Mouse (Mus musculus): ENCODE data around the gene Grid2. TPM values are rescaled to one million over a fixed set of nuclear protein-coding genes. Genes with fewer than 3 reads are reported as not detected.
A peak's percentile ranks its signal among the peaks of the same experiment; 100 is the strongest.

The Grid2 gene
- polyA plus RNA-seq, 1 experiment from 2014 or later, result 5.5 TPM

DNA sequence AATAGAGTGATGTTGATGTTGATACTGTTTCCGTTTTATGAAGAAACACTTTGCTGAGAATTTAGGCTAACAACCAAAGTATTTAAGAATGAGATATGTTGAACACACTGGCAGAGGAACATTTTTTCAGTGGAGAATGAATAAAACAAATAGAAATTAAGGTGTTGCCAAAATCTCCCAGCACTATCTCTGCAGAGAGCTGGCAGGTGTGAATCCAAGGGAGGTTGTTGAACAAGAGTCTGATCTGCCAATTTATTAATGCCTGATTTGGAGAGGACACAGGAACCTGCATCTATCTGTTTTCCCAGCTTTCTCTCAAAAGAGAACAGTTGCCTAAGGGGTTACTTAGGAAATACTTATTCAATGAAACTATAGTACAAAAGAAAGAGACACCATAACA is 822.2 kb downstream of the Grid2 start:
- ATAC-seq (ENCODE audit: low FRiP score, low read depth), result no peak
- Histone ChIP-seq H3K27me3 (no peaks in the 10 kb centered on the region), H3K4me3 (no peak overlapping the region), H3K4me2 (replicated peaks) (no peak overlapping the region), H3K9ac (replicated peaks) (no peak overlapping the region), H3K4me1 (no peaks in the 10 kb centered on the region), H3K27ac (replicated peaks) (no peak overlapping the region), H3K36me3 (no peaks in the 10 kb centered on the region), H3K9me3 (no peaks in the 10 kb centered on the region)
- 92% methylated on average over 1 of the region's 1 CpGs for WGBS

DNA sequence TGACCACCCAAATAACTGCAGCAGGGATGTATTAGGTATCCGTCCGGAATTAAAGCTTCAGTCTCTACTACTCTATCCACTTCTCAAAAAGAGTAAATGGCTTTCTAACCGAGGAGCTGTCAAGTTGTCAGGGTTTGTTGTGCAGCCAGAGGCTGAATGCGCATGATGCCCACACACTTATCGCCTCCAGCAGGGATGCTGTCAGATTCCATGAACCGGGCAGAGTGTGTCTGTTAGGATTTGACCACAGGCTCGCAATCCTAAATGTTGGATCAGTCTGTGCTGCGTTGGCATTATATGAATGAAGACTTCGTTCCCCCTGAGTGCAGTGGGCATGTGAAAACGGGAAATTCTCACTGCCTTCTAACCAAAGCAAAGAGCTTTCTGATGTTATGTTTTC is 843.0 kb downstream of the Grid2 start:
- Histone ChIP-seq H3K36me3 (no peaks in the 10 kb centered on the region), H3K4me1 (no peaks in the 10 kb centered on the region), H3K27ac (replicated peaks) (no peak overlapping the region), H3K4me3 (no peak overlapping the region), H3K4me2 (replicated peaks) (no peak overlapping the region), H3K27me3 (no peaks in the 10 kb centered on the region), H3K9me3 (no peaks in the 10 kb centered on the region), H3K9ac (replicated peaks) (no peak overlapping the region)
- no peak for ATAC-seq (ENCODE audit: low FRiP score, low read depth)
- WGBS, result 56% methylated on average over 10 of the region's 10 CpGs

DNA sequence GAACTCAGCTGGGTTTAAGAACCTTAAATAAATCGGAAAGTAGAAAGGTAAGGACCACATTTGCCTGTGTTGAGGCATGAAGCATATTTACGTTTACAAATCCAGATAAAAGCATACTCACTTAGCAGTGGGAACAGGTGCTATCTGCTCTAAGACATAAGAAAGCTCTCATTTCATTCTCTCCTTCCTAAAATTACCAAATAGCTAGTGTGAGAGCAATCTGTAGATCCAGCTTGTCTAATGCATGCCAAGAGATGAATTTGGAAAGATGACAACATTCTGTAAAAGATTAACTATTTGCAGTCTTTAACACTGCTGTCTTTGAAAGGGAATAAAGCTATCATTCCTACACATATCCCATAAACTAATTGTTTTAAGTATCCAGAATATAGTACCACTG is 858.9 kb downstream of the Grid2 start:
- Histone ChIP-seq H3K9me3 (no peaks in the 10 kb centered on the region), H3K4me1 (no peaks in the 10 kb centered on the region), H3K9ac (replicated peaks) (no peak overlapping the region), H3K4me2 (replicated peaks) (no peak overlapping the region), H3K36me3 (no peaks in the 10 kb centered on the region), H3K27ac (replicated peaks) (no peak overlapping the region), H3K27me3 (no peaks in the 10 kb centered on the region), H3K4me3 (no peak overlapping the region)
- 91% methylated on average over 2 of the region's 2 CpGs for WGBS
- ATAC-seq (ENCODE audit: low FRiP score, low read depth), result no peak

DNA sequence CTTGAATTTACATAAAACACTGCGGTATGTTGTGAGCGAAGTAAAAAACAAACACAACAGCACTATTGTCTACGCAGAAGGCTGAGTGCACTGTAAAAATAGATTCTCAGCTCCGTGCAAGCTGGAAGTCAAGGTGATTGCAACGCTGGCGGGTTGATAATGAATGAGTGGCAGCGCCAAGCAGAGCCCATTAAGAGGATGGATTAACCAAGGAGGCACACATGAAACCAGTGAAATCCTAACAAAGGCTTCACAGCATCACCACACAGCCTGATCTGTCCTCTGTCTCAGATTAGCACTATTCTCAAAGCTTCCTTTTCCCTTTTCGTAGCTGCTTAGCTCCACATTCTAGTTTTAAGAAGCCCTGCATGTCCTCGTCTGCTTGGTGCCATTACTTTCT is 880.6 kb downstream of the Grid2 start:
- no peak overlapping the region for H3K27ac ChIP-seq (replicated peaks)
- no peaks in the 10 kb centered on the region for H3K9me3 ChIP-seq
- whole genome bisulfite sequencing, result 71% methylated on average over 9 of the region's 9 CpGs
- no peak overlapping the region for H3K9ac ChIP-seq (replicated peaks)
- H3K4me3 ChIP-seq, result no peak overlapping the region
- H3K36me3 ChIP-seq, result no peaks in the 10 kb centered on the region
- H3K4me2 ChIP-seq (replicated peaks), result no peak overlapping the region
- peak; percentile 85 for ATAC-seq (ENCODE audit: low FRiP score, low read depth)
- no peaks in the 10 kb centered on the region for H3K27me3 ChIP-seq
- no peaks in the 10 kb centered on the region for H3K4me1 ChIP-seq

DNA sequence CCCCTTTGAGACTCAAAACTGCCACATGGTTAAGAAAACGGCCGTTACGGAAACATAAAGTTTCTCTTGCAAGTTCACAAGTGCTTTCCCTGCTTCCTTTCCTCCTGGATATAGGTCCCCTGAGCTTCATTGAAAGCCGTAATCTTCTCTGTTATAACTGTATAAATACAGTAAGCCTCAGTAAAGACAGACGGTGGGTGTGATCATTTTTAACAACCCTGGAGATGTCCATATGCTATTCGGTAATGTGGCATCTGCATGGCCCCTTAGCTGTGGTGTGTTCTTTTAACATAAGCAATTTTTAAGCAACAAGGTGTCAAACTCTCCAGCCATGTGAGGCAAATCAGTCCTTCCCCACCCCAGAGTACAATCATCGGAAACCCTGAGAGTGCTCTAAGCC is 892.9 kb downstream of the Grid2 start:
- Histone ChIP-seq H3K36me3 (no peaks in the 10 kb centered on the region), H3K27me3 (no peaks in the 10 kb centered on the region), H3K4me2 (replicated peaks) (no peak overlapping the region), H3K9me3 (no peaks in the 10 kb centered on the region), H3K27ac (replicated peaks) (no peak overlapping the region), H3K4me1 (no peaks in the 10 kb centered on the region), H3K4me3 (no peak overlapping the region), H3K9ac (replicated peaks) (no peak overlapping the region)
- WGBS, result 88% methylated on average over 7 of the region's 7 CpGs
- ATAC-seq (ENCODE audit: low FRiP score, low read depth), result no peak

DNA sequence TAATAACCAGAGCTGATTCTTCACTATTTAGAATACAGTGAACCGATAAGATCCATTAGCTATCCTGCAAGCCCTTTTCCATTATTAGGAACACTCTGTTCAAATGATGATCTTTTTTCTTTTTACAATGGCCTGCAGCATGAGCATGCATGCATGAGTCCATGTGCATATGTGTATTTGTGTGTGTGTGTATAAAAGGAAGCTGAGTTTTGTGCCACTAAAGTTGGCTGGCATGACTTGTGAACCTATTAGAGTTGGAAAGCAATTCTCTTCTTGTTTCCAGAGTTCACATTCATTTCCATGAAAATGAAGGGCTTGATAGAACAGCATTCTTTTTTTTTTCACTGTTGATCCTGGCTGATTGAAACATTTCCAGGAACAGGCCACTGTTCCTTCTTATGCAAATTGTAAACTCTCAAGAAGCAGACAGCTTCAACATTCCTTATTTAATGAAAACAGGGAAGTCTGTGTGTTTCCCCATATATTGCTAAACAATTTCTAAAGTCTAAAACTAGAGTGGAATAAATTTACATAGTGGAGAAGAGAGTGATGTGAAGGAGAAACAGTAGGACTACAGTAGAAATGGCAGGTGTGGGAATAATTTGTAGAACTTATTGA is 919.4 kb downstream of the Grid2 start:
- H3K4me1 ChIP-seq, result no peaks in the 10 kb centered on the region
- H3K27ac ChIP-seq (replicated peaks), result no peak overlapping the region
- no peaks in the 10 kb centered on the region for H3K9me3 ChIP-seq
- no peaks in the 10 kb centered on the region for H3K27me3 ChIP-seq
- WGBS, result 86% methylated on average over 1 of the region's 1 CpGs
- peak; percentile 62; the same call in 1 of the 2 replicates for ATAC-seq (ENCODE audit: low FRiP score, low read depth)
- no peaks in the 10 kb centered on the region for H3K36me3 ChIP-seq
- no peak overlapping the region for H3K4me2 ChIP-seq (replicated peaks)
- H3K4me3 ChIP-seq, result no peak overlapping the region
- H3K9ac ChIP-seq (replicated peaks), result no peak overlapping the region

DNA sequence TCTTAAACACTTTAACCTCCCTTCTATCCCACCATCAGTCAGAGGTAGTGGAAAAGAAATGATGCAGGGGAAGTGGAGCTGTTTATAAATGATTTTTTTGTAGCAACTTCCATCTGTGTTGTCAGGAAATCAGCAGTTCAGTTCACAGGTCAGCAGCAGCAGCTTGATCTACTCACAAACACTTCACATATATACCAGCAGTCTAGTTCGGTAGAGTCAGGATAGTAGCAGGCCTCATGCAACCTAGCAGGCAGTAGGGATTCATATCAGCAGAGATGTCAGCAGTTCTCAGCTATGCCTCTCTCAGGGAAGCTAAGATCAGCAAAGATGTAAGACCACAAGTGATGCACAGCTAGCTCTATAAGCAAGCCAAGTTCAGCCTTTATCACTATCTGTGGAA is 938.0 kb downstream of the Grid2 start:
- H3K9me3 ChIP-seq, result no peaks in the 10 kb centered on the region
- WGBS, result 96% methylated on average over 1 of the region's 1 CpGs
- no peaks in the 10 kb centered on the region for H3K36me3 ChIP-seq
- no peaks in the 10 kb centered on the region for H3K27me3 ChIP-seq
- H3K4me3 ChIP-seq, result no peak overlapping the region
- H3K4me2 ChIP-seq (replicated peaks), result no peak overlapping the region
- no peaks in the 10 kb centered on the region for H3K4me1 ChIP-seq
- no peak for ATAC-seq (ENCODE audit: low FRiP score, low read depth)
- H3K9ac ChIP-seq (replicated peaks), result no peak overlapping the region
- H3K27ac ChIP-seq (replicated peaks), result no peak overlapping the region

DNA sequence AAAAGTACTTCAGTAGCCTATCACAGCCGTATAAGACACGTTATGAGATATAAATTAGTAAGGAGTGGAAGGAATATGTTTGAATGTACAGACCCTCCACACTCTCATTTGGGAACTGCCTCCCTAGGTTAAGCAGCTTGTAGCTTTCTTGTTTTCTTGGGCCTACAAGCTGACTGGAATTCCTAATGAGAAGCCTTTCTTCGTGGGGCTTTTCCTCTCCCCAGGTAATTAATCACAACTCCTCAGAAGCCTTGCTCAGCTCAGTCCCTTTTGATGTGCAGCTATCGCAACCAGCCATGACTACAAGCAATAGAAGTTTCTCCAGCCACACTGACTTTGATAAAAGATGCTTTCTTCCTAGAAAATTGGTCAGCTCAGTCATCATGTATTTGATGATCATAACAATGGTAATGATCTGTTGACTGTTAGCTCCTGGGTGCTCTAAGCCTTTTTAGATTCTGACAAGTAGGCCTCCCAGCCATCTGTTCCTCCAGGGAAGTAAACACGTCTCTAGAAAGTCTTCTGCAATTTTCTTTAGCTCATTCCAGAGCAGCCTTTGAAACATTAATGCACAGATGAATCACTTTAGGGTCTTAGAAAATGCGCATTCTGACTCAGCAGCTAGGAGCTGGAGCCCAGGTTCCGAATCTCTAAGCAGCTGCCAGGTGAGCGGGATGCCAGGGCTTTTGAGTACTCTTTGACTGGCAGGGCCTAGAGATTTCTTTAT is 946.9 kb downstream of the Grid2 start:
- H3K4me3 ChIP-seq, result no peak overlapping the region
- no peaks in the 10 kb centered on the region for H3K36me3 ChIP-seq
- H3K4me2 ChIP-seq (replicated peaks), result no peak overlapping the region
- ATAC-seq (ENCODE audit: low FRiP score, low read depth), result peak; percentile 69
- no peaks in the 10 kb centered on the region for H3K9me3 ChIP-seq
- H3K4me1 ChIP-seq, result peaks cover 12% of the 10 kb centered on the region
- H3K27ac ChIP-seq (replicated peaks), result no peak overlapping the region
- no peaks in the 10 kb centered on the region for H3K27me3 ChIP-seq
- no peak overlapping the region for H3K9ac ChIP-seq (replicated peaks)
- WGBS, result 21% methylated on average over 8 of the region's 8 CpGs

DNA sequence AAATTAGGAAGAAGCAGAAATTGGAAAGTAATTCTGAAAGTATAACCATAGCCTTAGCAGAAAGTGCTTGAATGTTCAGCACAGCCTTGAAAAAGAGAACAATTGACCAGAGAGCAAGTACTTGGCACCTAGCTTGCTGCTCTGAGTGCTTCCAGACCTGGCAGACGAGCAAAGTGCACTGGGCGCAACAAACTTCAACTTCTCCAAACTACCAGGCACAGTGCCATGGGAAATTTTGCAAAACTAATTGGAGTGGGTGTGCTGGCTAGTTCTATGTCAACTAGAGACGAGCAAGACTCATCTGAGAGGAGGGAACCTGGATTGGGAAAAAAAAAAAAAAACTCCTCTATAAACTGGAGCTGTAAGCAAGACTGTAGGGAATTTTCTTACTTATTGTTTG is 980.7 kb downstream of the Grid2 start:
- Histone ChIP-seq H3K4me2 (replicated peaks) (no peak overlapping the region), H3K4me1 (no peaks in the 10 kb centered on the region), H3K4me3 (no peak overlapping the region), H3K36me3 (no peaks in the 10 kb centered on the region), H3K27ac (replicated peaks) (no peak overlapping the region), H3K9me3 (no peaks in the 10 kb centered on the region), H3K9ac (replicated peaks) (no peak overlapping the region), H3K27me3 (no peaks in the 10 kb centered on the region)
- no peak for ATAC-seq (ENCODE audit: low FRiP score, low read depth)
- WGBS, result 88% methylated on average over 3 of the region's 3 CpGs

DNA sequence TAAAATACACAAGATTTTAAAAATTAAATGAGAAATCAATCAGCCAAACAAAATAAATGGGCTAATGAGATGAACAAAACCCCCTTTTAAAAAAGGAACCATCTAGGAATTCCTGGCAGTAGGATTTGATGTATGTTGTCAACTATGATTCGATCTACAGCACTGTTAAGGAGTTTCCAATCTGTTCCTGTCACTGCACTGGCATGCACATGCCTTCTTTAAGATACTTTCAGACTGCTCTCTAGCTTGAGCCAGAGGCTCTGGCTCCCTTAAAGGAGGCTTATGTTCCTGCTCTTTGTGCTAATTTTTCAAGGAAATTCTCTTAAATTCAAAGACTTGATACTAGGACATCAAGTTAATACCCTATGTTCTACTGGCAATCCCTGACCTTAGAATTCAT is 984.9 kb downstream of the Grid2 start:
- Histone ChIP-seq H3K9ac (replicated peaks) (no peak overlapping the region), H3K36me3 (no peaks in the 10 kb centered on the region), H3K27me3 (no peaks in the 10 kb centered on the region), H3K4me2 (replicated peaks) (no peak overlapping the region), H3K27ac (replicated peaks) (no peak overlapping the region), H3K4me3 (no peak overlapping the region), H3K9me3 (no peaks in the 10 kb centered on the region), H3K4me1 (no peaks in the 10 kb centered on the region)
- no peak for ATAC-seq (ENCODE audit: low FRiP score, low read depth)
- 93% methylated on average over 1 of the region's 1 CpGs for WGBS

DNA sequence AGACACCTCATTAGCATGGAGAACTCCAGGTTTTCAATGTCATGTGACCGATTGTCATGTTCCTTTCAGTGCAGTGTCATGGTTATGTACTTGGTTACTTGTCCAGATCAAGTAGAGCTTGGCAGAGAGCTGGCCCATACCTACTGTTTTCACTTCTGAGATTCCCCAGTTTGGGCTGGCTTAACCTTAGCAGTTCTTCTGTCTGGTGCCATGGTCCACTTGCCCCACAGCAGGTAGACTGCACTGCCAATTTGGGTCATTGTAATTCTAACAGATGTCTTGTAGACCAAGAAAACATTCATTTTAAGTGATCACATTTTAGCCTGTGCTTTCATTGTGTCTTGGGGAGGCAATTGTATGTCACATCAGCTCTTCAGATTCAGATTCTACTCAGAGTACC is 990.3 kb downstream of the Grid2 start:
- no peak for ATAC-seq (ENCODE audit: low FRiP score, low read depth)
- Histone ChIP-seq H3K9me3 (no peaks in the 10 kb centered on the region), H3K4me1 (no peaks in the 10 kb centered on the region), H3K4me3 (no peak overlapping the region), H3K9ac (replicated peaks) (no peak overlapping the region), H3K36me3 (no peaks in the 10 kb centered on the region), H3K4me2 (replicated peaks) (no peak overlapping the region), H3K27ac (replicated peaks) (no peak overlapping the region), H3K27me3 (no peaks in the 10 kb centered on the region)
- 86% methylated on average over 1 of the region's 1 CpGs for WGBS

DNA sequence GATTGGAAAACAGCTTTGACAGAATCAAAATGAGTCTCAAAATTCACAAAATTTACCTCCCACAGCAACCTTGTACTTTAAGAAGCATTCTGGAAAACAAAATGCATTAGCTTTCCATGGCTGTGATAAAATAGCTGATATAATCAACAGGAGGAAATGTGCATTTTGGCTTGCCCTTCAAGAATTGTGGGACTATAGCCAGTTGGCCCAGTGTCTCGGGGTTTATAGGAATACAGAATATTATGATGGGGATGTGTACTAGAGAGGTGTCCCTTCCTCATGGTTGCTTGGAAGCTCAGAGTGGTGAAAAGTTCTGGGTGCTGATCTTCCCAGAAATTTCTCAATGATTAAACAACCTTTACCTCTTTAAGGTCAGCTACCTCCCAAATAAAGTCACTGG is 995.4 kb downstream of the Grid2 start:
- Histone ChIP-seq H3K9ac (replicated peaks) (no peak overlapping the region), H3K4me2 (replicated peaks) (no peak overlapping the region), H3K4me1 (no peaks in the 10 kb centered on the region), H3K36me3 (no peaks in the 10 kb centered on the region), H3K4me3 (no peak overlapping the region), H3K9me3 (no peaks in the 10 kb centered on the region), H3K27ac (replicated peaks) (no peak overlapping the region), H3K27me3 (no peaks in the 10 kb centered on the region)
- WGBS, result 87% methylated on average over 1 of the region's 1 CpGs
- ATAC-seq (ENCODE audit: low FRiP score, low read depth), result no peak

DNA sequence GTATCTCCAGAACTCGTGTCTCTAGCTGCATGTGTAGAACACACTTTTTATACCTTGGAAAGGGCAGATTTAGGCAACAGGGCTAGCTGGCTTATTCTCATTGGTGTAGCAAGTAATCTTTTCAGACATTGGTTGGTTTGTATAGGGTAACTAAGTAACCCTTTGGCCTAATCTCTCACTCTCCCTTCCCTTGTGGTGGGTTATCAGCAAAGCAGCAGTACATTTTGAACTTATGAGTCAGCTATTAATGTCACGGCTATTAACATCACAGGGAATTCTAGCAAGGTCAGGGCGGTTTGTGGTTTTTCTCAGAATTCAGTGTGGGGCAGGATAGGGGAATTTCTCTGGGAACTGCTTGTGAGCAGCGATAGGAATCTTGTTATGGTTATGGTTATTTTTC is 1007.8 kb downstream of the Grid2 start:
- H3K4me3 ChIP-seq, result no peak overlapping the region
- no peaks in the 10 kb centered on the region for H3K36me3 ChIP-seq
- no peak for ATAC-seq (ENCODE audit: low FRiP score, low read depth)
- H3K27ac ChIP-seq (replicated peaks), result no peak overlapping the region
- no peaks in the 10 kb centered on the region for H3K27me3 ChIP-seq
- H3K4me2 ChIP-seq (replicated peaks), result no peak overlapping the region
- H3K9me3 ChIP-seq, result no peaks in the 10 kb centered on the region
- no peaks in the 10 kb centered on the region for H3K4me1 ChIP-seq
- WGBS, result 95% methylated on average over 4 of the region's 4 CpGs
- no peak overlapping the region for H3K9ac ChIP-seq (replicated peaks)
